Mouse (Mus musculus) erythroblast, embryonic 14.5 days (primary cell): ENCODE measurements around the gene Rnf207. TPM values are rescaled to one million over a fixed set of nuclear protein-coding genes. Genes with fewer than 3 reads are reported as not detected.
A peak's percentile ranks its signal among the peaks of the same experiment; 100 is the strongest.

Source experiments
- H3K27me3 ChIP-seq: 2 replicates; pipeline ENCODE4 v1.6.1; 2012; ENCODE audit warnings: inconsistent platforms; ENCODE audit not compliant: control insufficient read depth
- H3K36me3 ChIP-seq: 2 replicates; pipeline ENCODE4 v1.6.1; 2012; ENCODE audit warnings: mild to moderate bottlenecking, inconsistent platforms; ENCODE audit not compliant: control insufficient read depth
- H3K4me1 ChIP-seq: 2 replicates; pipeline ENCODE4 v1.6.1; 2012; ENCODE audit warnings: inconsistent platforms; ENCODE audit not compliant: control insufficient read depth
- H3K4me3 ChIP-seq: replicated peaks from 2 replicates; pipeline ENCODE3; 2012; ENCODE audit warnings: moderate library complexity, mild to moderate bottlenecking, inconsistent platforms
- H3K9me3 ChIP-seq: 2 replicates; pipeline ENCODE4 v1.6.1; 2012; ENCODE audit warnings: low read length, inconsistent platforms, mixed read lengths; ENCODE audit not compliant: control insufficient read depth
- GATA1 ChIP-seq: IDR thresholded peaks from 2 replicates; pipeline ENCODE4 v1.6.1; 2012; ENCODE audit warnings: low read length, inconsistent platforms, mixed read lengths
- TAL1 ChIP-seq: IDR thresholded peaks from 3 replicates; pipeline ENCODE4 v1.6.1; 2012; ENCODE audit warnings: low read length, inconsistent platforms, mixed read lengths
- polyA plus RNA-seq: library from polyadenylated mRNA; stranded (reverse); fragments of >175 nt; gene quantifications from 2 replicates; pipeline ENCODE4 v1.2.3, GENCODE M21; 2012

The Rnf207 gene
- 0.01 TPM in 1 of 2 replicates, not detected in the other for polyA plus RNA-seq

DNA sequence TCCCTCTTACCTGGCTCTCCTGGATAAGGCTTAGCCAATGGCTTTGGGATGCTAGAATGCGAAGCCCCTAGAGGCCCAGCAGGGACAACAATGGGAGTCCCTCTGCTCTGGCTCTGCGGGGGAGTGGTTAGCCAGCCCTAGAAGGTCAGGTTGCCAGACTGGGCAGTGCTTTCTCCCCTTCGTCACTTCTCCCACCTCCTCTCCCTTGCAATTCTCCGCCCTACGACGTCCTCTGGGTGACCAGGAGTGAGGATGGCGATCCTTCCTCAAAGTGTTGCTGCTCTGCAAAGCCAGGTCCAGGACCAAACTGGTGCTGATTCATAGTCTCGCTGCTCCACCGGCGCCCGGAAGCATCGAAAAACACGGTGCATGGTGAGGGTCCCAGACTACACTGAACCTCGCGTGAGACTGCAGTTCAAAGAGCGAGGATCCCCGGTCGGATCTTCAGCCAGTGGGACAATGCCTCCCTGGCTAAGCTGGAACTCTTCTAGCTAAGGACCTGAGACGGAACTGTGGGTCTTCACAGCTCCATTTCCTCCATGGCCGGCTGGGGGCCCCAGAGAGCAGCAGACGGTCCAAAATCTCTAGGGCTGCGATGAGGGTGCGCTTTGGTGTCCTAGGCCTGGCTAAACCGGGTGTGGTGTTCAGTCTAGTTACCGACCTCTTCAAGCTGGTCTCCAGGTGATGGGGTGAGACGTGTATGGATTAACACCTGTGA lies at the start of gene Rnf207:
TSS of gene Rnf207 (minus strand) at position 477 of the 718 bp plus-strand sequence.
- TF ChIP-seq TAL1: no peak
- no peak for TF ChIP-seq GATA1
- Histone ChIP-seq H3K4me1 (peaks cover 8% of the 10 kb centered on the region), H3K27me3 (peaks cover 61% of the 10 kb centered on the region), H3K9me3 (no peaks in the 10 kb centered on the region; the same call in 1 of the 2 replicates), H3K36me3 (no peaks in the 10 kb centered on the region), H3K4me3 (no peak within 1 kb of the TSS)

DNA sequence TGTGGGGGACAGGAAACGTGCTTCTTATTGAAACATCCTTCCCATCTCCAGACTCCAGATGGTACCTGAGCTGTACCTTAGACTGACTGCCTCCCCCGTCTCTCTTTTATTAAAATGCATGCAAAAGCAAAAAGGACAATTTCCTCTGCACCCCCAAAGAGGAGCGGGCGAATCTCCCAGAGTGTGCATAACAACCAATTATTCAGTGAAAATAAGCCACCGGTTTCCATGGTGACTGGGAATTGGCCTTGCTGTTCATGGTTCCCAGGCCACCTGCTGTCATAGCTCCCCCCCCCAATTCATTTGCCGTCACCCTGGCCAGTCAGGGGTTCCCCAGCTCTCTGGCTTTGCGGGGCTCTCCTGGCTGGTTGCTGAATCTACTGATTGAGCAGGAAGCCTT lies 46.4 kb upstream of the Rnf207 start:
- Histone ChIP-seq H3K36me3 (no peaks in the 10 kb centered on the region), H3K4me3 (no peak overlapping the region), H3K27me3 (peaks cover 4% of the 10 kb centered on the region; the same call in 1 of the 2 replicates), H3K9me3 (no peaks in the 10 kb centered on the region), H3K4me1 (peaks cover 7% of the 10 kb centered on the region)
- TF ChIP-seq TAL1 (no peak), GATA1 (no peak)

DNA sequence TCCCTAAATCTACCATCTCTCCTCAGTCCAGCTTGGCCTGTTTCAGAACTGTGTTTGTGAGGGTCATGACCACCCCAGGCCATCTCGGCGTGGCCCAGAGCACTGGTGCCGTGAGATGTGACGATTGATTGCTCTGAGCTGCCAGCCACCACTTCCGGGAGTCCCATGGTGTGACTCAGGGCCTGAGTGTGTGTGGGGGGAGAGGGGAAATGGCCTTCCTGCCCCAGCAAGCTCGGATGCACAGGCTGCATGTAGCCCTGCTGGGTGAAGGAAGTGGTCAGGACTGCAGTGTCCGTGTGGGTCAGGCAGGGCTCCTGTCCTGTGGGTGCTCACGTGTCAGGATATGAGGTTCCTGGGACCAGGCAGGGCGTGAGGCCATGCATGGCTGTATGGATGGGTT lies 43.4 kb upstream of the Rnf207 start:
- TF ChIP-seq TAL1 (no peak), GATA1 (no peak)
- Histone ChIP-seq H3K4me1 (peaks cover 7% of the 10 kb centered on the region), H3K27me3 (peaks cover 4% of the 10 kb centered on the region), H3K36me3 (no peaks in the 10 kb centered on the region), H3K9me3 (no peaks in the 10 kb centered on the region), H3K4me3 (no peak overlapping the region)

DNA sequence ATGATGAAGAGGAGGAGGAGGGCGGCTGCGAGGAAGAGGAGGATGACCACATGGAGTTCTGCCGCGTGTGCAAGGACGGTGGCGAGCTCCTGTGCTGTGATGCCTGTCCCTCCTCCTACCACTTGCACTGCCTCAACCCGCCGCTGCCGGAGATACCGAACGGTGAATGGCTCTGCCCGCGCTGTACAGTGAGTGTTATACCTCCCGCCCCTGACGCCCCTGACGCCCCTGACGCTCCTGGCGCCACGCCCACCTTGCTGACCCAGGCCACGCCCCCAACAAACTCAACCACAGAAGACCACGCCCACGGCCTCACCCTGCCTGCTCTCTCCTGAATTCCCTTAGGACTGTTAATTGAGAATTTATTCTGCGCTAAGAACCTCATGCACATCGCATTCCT lies 42.1 kb upstream of the Rnf207 start:
- Histone ChIP-seq H3K4me1 (peaks cover 7% of the 10 kb centered on the region), H3K9me3 (no peaks in the 10 kb centered on the region), H3K27me3 (peaks cover 4% of the 10 kb centered on the region), H3K36me3 (no peaks in the 10 kb centered on the region), H3K4me3 (peak overlapping the region; percentile 25)
- TF ChIP-seq GATA1 (no peak), TAL1 (no peak)

DNA sequence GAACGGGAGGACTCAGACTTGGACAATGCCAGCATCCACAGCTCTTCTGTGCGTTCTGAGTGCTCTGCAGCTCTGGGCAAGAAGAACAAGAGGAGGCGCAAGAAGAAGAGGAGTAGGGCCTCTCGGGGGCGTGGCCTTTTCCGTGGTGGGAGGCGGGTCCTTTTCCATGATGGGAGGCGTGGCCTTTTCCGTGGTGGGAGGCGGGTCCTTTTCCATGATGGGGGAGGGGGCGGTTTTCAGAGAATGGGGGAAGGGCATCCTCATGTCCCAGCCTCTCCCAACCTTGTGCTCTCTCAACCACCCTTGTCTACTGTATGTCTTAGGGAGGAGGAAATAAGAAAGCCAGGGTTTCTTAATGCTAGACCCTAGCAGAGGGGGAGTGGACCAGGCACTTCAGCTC lies 40.9 kb upstream of the Rnf207 start:
- Histone ChIP-seq H3K9me3 (no peaks in the 10 kb centered on the region), H3K36me3 (no peaks in the 10 kb centered on the region), H3K27me3 (peaks cover 4% of the 10 kb centered on the region), H3K4me3 (no peak overlapping the region), H3K4me1 (peaks cover 7% of the 10 kb centered on the region)
- TF ChIP-seq TAL1: no peak
- no peak for TF ChIP-seq GATA1

- Histone ChIP-seq H3K36me3 (no peaks in the 10 kb centered on the region), H3K9me3 (no peaks in the 10 kb centered on the region), H3K4me3 (no peak overlapping the region), H3K27me3 (peaks cover 13% of the 10 kb centered on the region), H3K4me1 (peaks cover 3% of the 10 kb centered on the region)
- TF ChIP-seq TAL1 (no peak), GATA1 (no peak)
These were observed 36.9 kb upstream of the Rnf207 start for GRCm38 (mm10) chr4:152355672-152356071.

- TF ChIP-seq GATA1 (no peak), TAL1 (no peak)
- H3K4me1 ChIP-seq: no peaks in the 10 kb centered on the region
- no peaks in the 10 kb centered on the region for H3K9me3 ChIP-seq
- H3K27me3 ChIP-seq: peaks cover 21% of the 10 kb centered on the region
- H3K4me3 ChIP-seq: no peak overlapping the region
- H3K36me3 ChIP-seq: no peaks in the 10 kb centered on the region
These were observed 35.3 kb upstream of the Rnf207 start for GRCm38 (mm10) chr4:152353886-152354637.

DNA sequence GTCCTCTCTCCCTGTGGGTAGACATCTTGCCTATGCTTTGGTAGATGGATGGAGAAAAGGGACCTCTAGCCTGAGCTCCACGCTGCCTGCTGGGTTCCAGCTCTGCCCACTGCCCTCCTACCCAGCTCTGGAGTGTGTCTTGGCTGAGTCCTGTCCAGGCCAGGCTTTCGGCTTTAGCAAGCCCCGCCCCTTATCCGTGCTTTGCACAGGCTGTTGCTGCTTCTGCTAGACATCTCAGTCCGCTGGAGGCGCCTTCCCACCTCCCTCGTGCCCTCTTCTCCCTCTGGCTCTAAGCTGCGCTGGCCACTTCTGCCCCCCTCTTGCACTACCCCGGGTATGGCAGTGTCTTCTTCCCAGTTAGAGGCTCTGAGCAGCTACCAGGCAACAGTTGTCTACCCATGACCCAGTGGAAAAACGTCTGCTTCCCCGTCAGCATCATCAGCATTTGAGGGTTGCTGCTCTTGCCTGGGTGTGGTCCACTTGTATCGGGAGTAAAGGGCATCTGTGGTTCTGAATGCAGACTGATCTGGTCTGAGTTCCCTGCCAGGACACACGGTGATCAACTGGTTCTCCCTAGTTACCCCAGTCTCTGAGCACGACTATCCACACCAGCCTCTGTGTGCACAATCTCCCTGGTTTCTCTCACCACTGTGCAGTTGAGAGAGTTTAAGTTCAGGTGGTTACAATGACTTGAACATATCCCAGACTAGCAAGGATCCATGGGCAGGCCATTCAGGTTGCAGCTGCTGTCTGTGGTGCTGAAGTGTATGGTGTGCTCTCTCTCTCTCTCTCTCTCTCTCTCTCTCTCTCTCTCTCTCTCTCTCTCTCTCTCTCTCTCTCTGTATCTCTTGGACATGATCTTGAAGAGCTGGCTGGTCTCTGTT lies 32.9 kb upstream of the Rnf207 start:
- Histone ChIP-seq H3K27me3 (peaks cover 29% of the 10 kb centered on the region), H3K9me3 (no peaks in the 10 kb centered on the region), H3K4me1 (no peaks in the 10 kb centered on the region), H3K36me3 (no peaks in the 10 kb centered on the region), H3K4me3 (no peak overlapping the region)
- TF ChIP-seq TAL1: no peak
- TF ChIP-seq GATA1: no peak
